Mouse (Mus musculus) thymus, postnatal 14 days (tissue): ENCODE measurements around the gene Prelp.

Source experiments
- DNase-seq: peaks from one replicate; pipeline ENCODE4 v3.0.0; 2021

The Prelp gene

GRCm38 (mm10) chr1:133933301-133934195 lies 12.3 kb upstream of the Prelp start:
- no peak for DNase-seq

DNA sequence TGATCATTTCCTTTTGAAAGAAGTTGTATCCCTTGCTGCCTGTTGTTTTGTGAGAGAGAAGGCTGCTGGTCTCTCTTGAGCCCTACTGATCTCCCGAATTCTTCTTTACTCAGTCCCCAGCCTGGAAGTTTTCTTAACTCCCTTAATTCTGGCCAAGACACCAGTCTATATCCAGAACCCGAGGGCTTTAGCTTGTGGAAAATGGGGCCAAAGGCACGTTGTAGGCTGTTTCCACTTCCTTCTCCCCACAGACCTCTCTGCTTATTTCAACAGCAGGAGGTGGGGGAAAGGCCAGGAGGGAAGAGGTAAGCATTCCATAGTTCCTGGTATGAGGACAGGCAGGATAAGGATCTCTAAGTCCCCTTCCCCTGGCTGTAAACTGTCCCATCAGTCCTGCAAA lies 8.8 kb upstream of the Prelp start:
- DNase-seq, result no peak

DNA sequence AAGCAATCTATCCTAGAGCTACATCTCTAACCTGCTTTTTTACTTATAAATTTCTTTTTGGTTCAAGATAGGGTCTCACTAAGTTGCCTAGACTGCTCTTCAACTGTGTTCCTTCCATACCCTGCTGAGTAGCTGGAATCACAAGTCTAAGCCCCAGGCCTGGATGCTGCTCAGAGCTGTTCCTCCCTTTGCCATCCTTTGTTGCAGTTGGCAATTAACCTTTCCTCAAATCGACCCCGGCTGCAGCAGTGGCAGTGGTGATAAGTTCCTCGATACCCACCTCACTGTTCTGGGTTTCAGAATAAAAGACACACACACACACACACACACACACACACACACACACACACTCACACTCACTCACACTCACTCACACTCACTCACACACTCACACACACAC lies 4.0 kb upstream of the Prelp start:
- DNase-seq, result no peak

DNA sequence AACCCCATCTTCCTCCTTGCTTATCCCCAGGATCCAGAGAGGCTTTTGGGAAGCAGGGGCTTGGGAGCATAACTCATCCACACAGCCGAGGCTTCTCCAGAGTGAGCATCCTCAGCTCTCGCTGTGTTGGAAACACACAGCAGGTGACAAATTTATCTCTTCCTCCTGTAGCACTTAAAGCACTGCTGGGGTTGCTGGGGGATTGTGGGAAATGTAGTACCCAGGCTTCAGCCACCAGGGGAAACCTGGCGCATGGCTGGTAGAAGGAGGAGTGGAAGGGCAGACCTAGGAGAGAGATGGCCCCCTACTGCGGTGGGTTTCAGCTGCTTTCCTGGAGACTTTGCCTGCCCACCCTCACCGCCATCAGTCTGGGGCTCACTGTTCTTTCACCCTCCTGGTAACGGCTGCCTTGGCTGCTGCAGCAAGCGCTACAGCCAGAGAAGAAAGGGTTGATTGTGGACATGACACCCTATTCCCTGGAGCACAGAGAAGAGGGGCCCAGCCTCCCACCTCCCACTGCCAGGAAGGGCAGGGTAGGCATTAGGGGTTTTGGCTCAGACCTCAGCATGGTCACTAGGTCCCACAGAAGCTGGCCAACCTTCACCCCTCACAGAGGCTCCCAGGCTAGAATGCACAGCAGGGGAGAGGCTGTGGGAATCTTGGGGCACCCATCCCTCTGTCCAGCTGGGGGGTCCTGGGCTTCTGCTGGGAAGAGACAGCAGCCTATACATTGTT lies 3.1 kb upstream of the Prelp start:
- DNase-seq, result peak; percentile 38

DNA sequence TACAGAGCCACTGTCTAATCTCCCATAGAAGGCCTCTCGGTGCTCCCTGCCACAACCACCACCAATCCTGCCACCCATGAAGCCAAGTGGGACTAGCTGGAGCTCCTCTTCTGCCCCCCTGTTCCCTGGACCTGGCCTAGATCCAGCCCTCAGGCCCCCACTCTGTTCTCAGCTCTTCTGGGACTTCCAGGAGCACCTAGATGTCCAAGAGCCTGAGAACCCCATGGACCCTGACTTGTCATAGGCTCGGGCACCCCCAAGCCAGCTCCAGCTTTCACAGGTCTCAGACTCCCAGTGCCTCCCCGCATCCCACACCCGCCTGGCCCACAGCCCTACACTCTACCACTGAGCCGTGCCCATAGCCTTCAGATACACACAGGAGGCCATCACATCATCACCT lies 1.9 kb upstream of the Prelp start:
- DNase-seq, result no peak

DNA sequence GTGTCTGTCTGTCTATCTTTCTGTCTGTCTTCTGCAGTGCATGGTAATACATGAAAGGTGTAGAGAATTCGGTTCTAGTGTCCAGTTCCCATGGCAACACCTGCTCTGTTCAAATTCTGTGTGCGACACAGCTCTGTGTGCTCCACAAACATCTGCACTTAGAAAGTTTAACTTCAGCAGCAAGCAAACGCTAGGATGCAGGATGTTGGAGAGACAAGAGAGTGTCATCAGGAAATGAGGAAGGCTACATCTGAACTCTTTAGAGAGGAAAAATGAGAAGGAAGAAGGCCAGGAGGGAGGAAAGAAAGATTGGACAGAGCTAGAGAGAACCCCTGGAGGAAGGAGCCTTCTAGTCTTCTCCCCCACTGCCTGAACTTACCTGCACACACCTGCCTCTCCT lies 338 bp downstream of the Prelp start:
- DNase-seq, result no peak

- no peak for DNase-seq
Measured at GRCm38 (mm10) chr1:133920401-133920800, 813 bp downstream of the Prelp start.

- DNase-seq, result no peak
Measured at GRCm38 (mm10) chr1:133918088-133918470, 3.1 kb downstream of the Prelp start.

DNA sequence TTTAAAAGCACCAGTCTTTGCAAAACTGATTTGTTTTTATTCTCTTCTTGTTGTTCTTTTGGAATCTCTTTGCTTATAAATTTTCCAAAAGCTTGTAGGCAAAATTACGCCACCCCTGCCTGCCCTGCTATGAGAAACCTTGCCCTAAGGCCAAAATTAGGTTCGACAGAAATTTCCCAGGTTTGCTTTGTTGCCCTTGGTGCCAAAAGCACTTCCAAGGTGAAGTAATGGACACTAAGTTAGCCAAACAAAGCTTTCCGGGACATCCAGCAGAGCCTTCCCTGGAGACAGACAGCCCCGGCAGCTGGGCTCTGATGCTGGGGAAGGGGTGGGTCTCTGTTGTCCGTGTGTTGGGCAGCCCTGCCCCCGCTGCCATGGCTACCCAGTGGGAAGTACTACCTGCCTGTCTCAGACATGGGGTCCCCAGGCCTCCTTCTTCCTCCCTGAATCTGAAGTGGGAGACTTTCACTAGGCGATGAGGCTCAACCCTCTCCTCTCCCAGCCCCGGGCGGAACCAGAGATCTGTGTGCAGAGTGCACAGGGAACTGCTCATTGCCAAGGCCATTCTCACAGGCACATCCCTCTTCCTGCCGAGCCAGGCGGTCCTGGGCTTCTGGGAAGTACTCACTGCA lies 3.6 kb downstream of the Prelp start:
- DNase-seq, result no peak

- no peak for DNase-seq
Measured at GRCm38 (mm10) chr1:133915723-133916355, 5.4 kb downstream of the Prelp start.

GRCm38 (mm10) chr1:133915115-133915514 lies 6.1 kb downstream of the Prelp start:
- DNase-seq, result no peak

DNA sequence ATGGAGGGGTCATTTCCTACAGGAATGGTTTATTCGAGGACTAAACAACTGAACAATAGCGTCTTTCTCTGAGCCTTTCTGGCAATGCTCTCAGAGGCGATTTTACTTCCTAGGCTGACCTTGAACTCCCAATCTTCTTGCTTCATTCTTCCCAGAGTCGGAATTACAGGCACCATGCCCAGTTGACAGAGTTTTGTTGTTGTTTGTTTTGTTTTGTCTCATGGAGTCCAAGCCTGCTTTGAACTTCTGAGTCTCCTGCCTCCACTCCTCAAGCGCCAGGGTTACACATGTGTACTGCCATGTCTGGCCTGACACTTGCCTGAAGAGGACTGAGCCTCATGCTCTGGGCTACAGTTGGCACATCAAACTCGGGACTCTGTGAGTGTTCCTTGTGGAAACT lies 8.2 kb downstream of the Prelp start:
- no peak for DNase-seq

- peak; percentile 48 for DNase-seq
Measured at GRCm38 (mm10) chr1:133911456-133911855, 9.8 kb downstream of the Prelp start.

- no peak for DNase-seq
Measured at GRCm38 (mm10) chr1:133911008-133911407, 10.2 kb downstream of the Prelp start.

DNA sequence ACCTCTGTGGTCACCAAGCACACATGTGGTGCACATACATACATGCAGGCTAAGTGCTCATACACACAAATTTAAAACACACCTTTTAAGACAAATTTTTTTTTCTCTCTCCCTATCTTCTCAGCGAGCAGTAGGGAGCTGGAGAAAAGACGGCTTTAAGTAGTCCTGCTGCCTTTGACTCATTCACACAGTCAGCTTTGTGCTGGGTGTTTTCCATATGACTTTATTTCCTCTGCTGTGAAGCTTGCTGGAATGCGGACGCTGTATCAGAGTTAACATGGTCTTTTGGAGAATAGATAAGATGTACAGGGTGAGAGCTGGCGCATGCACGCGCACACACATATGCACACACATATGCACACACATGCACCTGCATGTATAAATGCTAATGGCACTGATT lies 11.1 kb downstream of the Prelp start:
- DNase-seq, result no peak

DNA sequence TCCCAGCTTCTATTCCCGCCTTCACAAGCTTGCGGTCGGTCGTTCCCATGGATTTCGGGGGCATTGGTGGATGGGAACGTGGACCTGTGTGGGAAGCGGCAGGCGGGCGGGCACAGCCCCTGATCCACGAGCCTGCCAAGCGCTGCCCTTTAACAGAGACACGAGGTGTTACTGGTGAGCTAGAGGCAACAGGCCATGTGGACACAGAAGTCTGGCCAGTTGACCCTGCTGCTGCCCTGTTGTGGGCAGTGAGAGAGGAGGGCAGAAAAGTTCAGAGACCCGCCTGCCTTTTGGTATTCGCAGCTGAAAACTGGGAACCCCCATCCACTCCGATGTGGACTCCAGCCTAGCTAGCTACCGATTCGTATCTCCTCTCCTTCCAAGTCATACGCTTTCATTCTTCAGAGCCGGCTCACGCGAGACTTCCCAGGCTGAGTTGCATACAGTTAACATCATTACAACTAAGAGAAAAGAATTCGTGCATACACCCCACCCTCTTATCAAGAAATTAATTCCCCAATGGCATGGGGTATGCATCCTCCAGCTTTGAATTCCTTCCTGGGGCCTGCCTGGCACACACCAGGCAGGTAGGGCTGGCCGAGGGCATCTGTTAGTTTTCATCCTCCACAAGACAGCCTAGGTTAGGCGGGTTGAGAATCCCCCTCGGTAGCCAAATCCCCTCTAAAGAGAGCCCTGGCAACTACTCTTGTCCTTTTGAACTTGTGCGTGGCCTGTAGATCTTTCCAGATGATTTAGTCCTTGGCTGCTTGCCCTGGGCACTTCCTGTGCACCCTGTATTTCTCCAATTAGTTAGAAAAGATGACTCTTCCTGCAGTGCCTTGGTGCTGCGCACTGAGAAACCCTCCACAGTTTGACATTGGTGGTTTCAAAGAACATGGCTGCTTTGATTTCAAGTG lies 12.3 kb downstream of the Prelp start:
- DNase-seq, result no peak

- DNase-seq, result peak; percentile 46
Measured at GRCm38 (mm10) chr1:133907949-133908658, 13.1 kb downstream of the Prelp start, which contains the start of gene Optc. Optc (minus strand) TSS chr1:133907999.

- DNase-seq, result no peak
Measured at GRCm38 (mm10) chr1:133906420-133906819, 14.8 kb downstream of the Prelp start.

GRCm38 (mm10) chr1:133900825-133901224 lies 20.4 kb downstream of the Prelp start:
- DNase-seq, result no peak

GRCm38 (mm10) chr1:133899043-133899542 lies 22.1 kb downstream of the Prelp start:
- DNase-seq, result no peak

GRCm38 (mm10) chr1:133897293-133897692 lies 23.9 kb downstream of the Prelp start:
- DNase-seq, result no peak
